Mouse (Mus musculus) frontal cortex, postnatal 10 days (tissue): ENCODE measurements around the gene Gtf2a1l.
A peak's percentile ranks its signal among the peaks of the same experiment; 100 is the strongest.

Experiments
- DNase-seq, 2 experiments: peaks; one replicate each; pipeline ENCODE4 v3.0.0; 2022; ENCODE audit warnings: low spot score in 2 of 2, mixed read lengths in 1 of 2

The Gtf2a1l gene

GRCm38 (mm10) chr17:88668452-88668851, at the start of gene Gtf2a1l:
Gene Gtf2a1l (plus strand): TSS chr17:88668660.
- peak in 1 of 2 experiments; percentile 37 for DNase-seq

- no peak for DNase-seq
Observed at GRCm38 (mm10) chr17:88620935-88621334, 47.5 kb upstream of the Gtf2a1l start.

GRCm38 (mm10) chr17:88621374-88621773, 47.1 kb upstream of the Gtf2a1l start:
- DNase-seq = no peak

GRCm38 (mm10) chr17:88622711-88623110, 45.7 kb upstream of the Gtf2a1l start:
- DNase-seq = no peak

GRCm38 (mm10) chr17:88624386-88624785, 44.1 kb upstream of the Gtf2a1l start:
- DNase-seq = no peak

- no peak for DNase-seq
Observed at GRCm38 (mm10) chr17:88625350-88625749, 43.1 kb upstream of the Gtf2a1l start.

- DNase-seq = no peak
Observed at GRCm38 (mm10) chr17:88625931-88626330, 42.5 kb upstream of the Gtf2a1l start.

GRCm38 (mm10) chr17:88626347-88626811, 42.1 kb upstream of the Gtf2a1l start:
- no peak for DNase-seq

GRCm38 (mm10) chr17:88627150-88627549, 41.3 kb upstream of the Gtf2a1l start:
- no peak for DNase-seq

- peak in 1 of 2 experiments; percentile 57 for DNase-seq
Observed at GRCm38 (mm10) chr17:88628676-88629380, 39.6 kb upstream of the Gtf2a1l start.

GRCm38 (mm10) chr17:88629381-88629759, 39.1 kb upstream of the Gtf2a1l start:
- no peak for DNase-seq

GRCm38 (mm10) chr17:88629931-88630553, 38.4 kb upstream of the Gtf2a1l start:
- no peak for DNase-seq

- DNase-seq = no peak
Observed at GRCm38 (mm10) chr17:88630554-88630948, 37.9 kb upstream of the Gtf2a1l start.

GRCm38 (mm10) chr17:88632631-88633030, 35.8 kb upstream of the Gtf2a1l start:
- DNase-seq = no peak

- no peak for DNase-seq
Observed at GRCm38 (mm10) chr17:88636076-88636475, 32.4 kb upstream of the Gtf2a1l start.

GRCm38 (mm10) chr17:88636587-88636986, 31.9 kb upstream of the Gtf2a1l start:
- DNase-seq = no peak

GRCm38 (mm10) chr17:88641012-88641411, 27.4 kb upstream of the Gtf2a1l start:
- peak in 1 of 2 experiments; percentile 53 for DNase-seq

- no peak for DNase-seq
Observed at GRCm38 (mm10) chr17:88641836-88642235, 26.6 kb upstream of the Gtf2a1l start.

- no peak for DNase-seq
Observed at GRCm38 (mm10) chr17:88644876-88645275, 23.6 kb upstream of the Gtf2a1l start.

GRCm38 (mm10) chr17:88645299-88645698, 23.2 kb upstream of the Gtf2a1l start:
- no peak for DNase-seq

- no peak for DNase-seq
Observed at GRCm38 (mm10) chr17:88647149-88647548, 21.3 kb upstream of the Gtf2a1l start.

- DNase-seq = peak in 1 of 2 experiments; percentile 74
Observed at GRCm38 (mm10) chr17:88652010-88652409, 16.4 kb upstream of the Gtf2a1l start.

- DNase-seq = peak; percentile 65 to 85
Observed at GRCm38 (mm10) chr17:88652702-88653374, 15.6 kb upstream of the Gtf2a1l start.
